Mouse (Mus musculus) limb, embryonic 11.5 days (tissue): Measurements from ENCODE around the gene Gm48551. TPM values are rescaled to one million over a fixed set of nuclear protein-coding genes. Genes with fewer than 3 reads are reported as not detected.
A peak's percentile ranks its signal among the peaks of the same experiment; 100 is the strongest.

ENCODE experiments used
- ATAC-seq: fragments of 200-750 bp; cut with Nextera tagmentation; 2 replicates; pipeline ENCODE4 v1.8.0; 2017; ENCODE audit warnings: low read depth; ENCODE audit not compliant: insufficient number of reproducible peaks, low FRiP score, low TSS enrichment
- DNase-seq: peaks from one replicate; pipeline ENCODE4 v3.0.0-alpha.2; 2015; ENCODE audit warnings: low spot score
- H3K27ac ChIP-seq: fragments of 300-500 bp; sonication (generic); replicated peaks from 2 replicates; pipeline ENCODE4 v1.5.1; 2014; ENCODE audit warnings: low read depth, mild to moderate bottlenecking, low read length
- H3K27me3 ChIP-seq: fragments of 300-500 bp; sonication (generic); 2 replicates; pipeline ENCODE4 v1.6.1; 2014; ENCODE audit warnings: mild to moderate bottlenecking, low read length, mixed read lengths; ENCODE audit not compliant: control insufficient read depth, insufficient read depth
- H3K36me3 ChIP-seq: fragments of 300-500 bp; sonication (generic); 2 replicates; pipeline ENCODE4 v1.6.1; 2014; ENCODE audit warnings: mild to moderate bottlenecking, low read length, moderate library complexity, mixed read lengths; ENCODE audit not compliant: control insufficient read depth, insufficient read depth
- H3K4me1 ChIP-seq: fragments of 300-500 bp; sonication (generic); 2 replicates; pipeline ENCODE4 v1.6.1; 2014; ENCODE audit warnings: low read length, mixed read lengths; ENCODE audit not compliant: control insufficient read depth, insufficient read depth
- H3K4me2 ChIP-seq: fragments of 300-500 bp; sonication (generic); 2 replicates; pipeline ENCODE4 v1.6.1; 2014; ENCODE audit warnings: low read depth, mild to moderate bottlenecking, moderate library complexity; ENCODE audit not compliant: severe bottlenecking
- H3K4me3 ChIP-seq: fragments of 300-500 bp; sonication (generic); 2 replicates; pipeline ENCODE4 v1.5.1; 2014; ENCODE audit warnings: low read depth, low read length
- H3K9ac ChIP-seq: fragments of 300-500 bp; sonication (generic); 2 replicates; pipeline ENCODE4 v1.6.1; 2014; ENCODE audit warnings: mild to moderate bottlenecking, low read length
- H3K9me3 ChIP-seq: fragments of 300-500 bp; sonication (generic); 2 replicates; pipeline ENCODE4 v1.6.1; 2016; ENCODE audit warnings: low read length; ENCODE audit not compliant: control insufficient read depth
- WGBS: fragments of 180-500 bp; shearing (Covaris S2); extraction: QIAGEN DNeasy Blood & Tissue Kit; methylation state at CpG from one replicate; pipeline ENCODE4 v1.1.7; 2014; 5-methylcytosine and 5-hydroxymethylcytosine counted together
- polyA plus RNA-seq: library from polyadenylated mRNA; unstranded; fragments of >200 nt; fragmentation: Nextera tagmentation; extraction: Ambion mirVana; gene quantifications from 2 replicates; pipeline ENCODE4 v1.2.1, GENCODE M21; 2014

Gene Gm48551
- polyA plus RNA-seq, 1 experiment from 2014 or later = 2.1 TPM

GRCm38 (mm10) chr10:81375322-81375721 is 8.9 kb upstream of the Gm48551 start:
- H3K9me3 ChIP-seq = no peaks in the 10 kb centered on the region
- no peak for ATAC-seq
- 0 out of 2 replicates have a peak overlapping the region, but pooled peaks have one; percentile 2 for H3K4me2 ChIP-seq
- no peak for DNase-seq
- H3K4me1 ChIP-seq = peaks cover 13% of the 10 kb centered on the region
- no peak overlapping the region for H3K9ac ChIP-seq
- peaks cover 13% of the 10 kb centered on the region; the same call in 1 of the 2 replicates for H3K36me3 ChIP-seq
- no peak overlapping the region for H3K4me3 ChIP-seq
- WGBS = 95% methylated on average over 10 of the region's 10 CpGs
- no peak overlapping the region for H3K27ac ChIP-seq
- H3K27me3 ChIP-seq = no peaks in the 10 kb centered on the region

- Histone ChIP-seq H3K27me3 (no peaks in the 10 kb centered on the region), H3K4me2 (peak overlapping the region; percentile 82), H3K4me1 (peaks cover 13% of the 10 kb centered on the region), H3K4me3 (peak overlapping the region; percentile 65), H3K9ac (peak overlapping the region; percentile 75), H3K27ac (0 out of 2 replicates have a peak overlapping the region, but pooled peaks have one; percentile 30), H3K9me3 (no peaks in the 10 kb centered on the region), H3K36me3 (0 out of 2 replicates have a peak, but pooled peaks cover 5% of the 10 kb centered on the region)
- WGBS = 36% methylated on average over 6 of the region's 6 CpGs
- ATAC-seq (no peak), DNase-seq (no peak)
These were observed 7.5 kb upstream of the Gm48551 start for GRCm38 (mm10) chr10:81376561-81377361.

GRCm38 (mm10) chr10:81377362-81377664 is 7.0 kb upstream of the Gm48551 start:
- Histone ChIP-seq H3K9ac (peak overlapping the region; percentile 75), H3K27ac (peak overlapping the region; percentile 30; the same call in 1 of the 2 replicates), H3K9me3 (no peaks in the 10 kb centered on the region), H3K4me1 (peaks cover 13% of the 10 kb centered on the region), H3K27me3 (no peaks in the 10 kb centered on the region), H3K4me2 (peak overlapping the region; percentile 82), H3K4me3 (peak overlapping the region; percentile 65), H3K36me3 (0 out of 2 replicates have a peak, but pooled peaks cover 5% of the 10 kb centered on the region)
- DNase-seq = no peak
- ATAC-seq = no peak
- WGBS = 80% methylated on average over 2 of the region's 2 CpGs

- Histone ChIP-seq H3K9ac (peak within 1 kb of the TSS; percentile 75), H3K4me1 (peaks cover 13% of the 10 kb centered on the region), H3K27ac (peak within 1 kb of the TSS; percentile 37; the same call in 1 of the 2 replicates), H3K4me3 (peak within 1 kb of the TSS; percentile 65), H3K9me3 (no peaks in the 10 kb centered on the region), H3K27me3 (no peaks in the 10 kb centered on the region), H3K4me2 (peak within 1 kb of the TSS; percentile 82), H3K36me3 (0 out of 2 replicates have a peak, but pooled peaks cover 5% of the 10 kb centered on the region)
- WGBS = 1% methylated on average over 36 of the region's 59 CpGs
- DNase-seq = no peak
- peak; percentile 62 for ATAC-seq
These were observed 6.3 kb upstream of the Gm48551 start, which contains the start of gene Fzr1 for GRCm38 (mm10) chr10:81377793-81378552. Gene Fzr1, minus strand, starts transcription at chr10:81378516.

GRCm38 (mm10) chr10:81378553-81379182 is 5.6 kb upstream of the Gm48551 start:
- Histone ChIP-seq H3K4me1 (peaks cover 13% of the 10 kb centered on the region), H3K27ac (peak overlapping the region; percentile 37; the same call in 1 of the 2 replicates), H3K36me3 (0 out of 2 replicates have a peak, but pooled peaks cover 4% of the 10 kb centered on the region), H3K9ac (peak overlapping the region; percentile 58), H3K4me3 (peak overlapping the region; percentile 65), H3K9me3 (no peaks in the 10 kb centered on the region), H3K27me3 (no peaks in the 10 kb centered on the region), H3K4me2 (peak overlapping the region; percentile 82)
- DNase-seq (peak; percentile 100), ATAC-seq (peak; percentile 97)
- WGBS = under 1% methylated on average over 46 of the region's 46 CpGs

- Histone ChIP-seq H3K4me2 (peak overlapping the region; percentile 49), H3K9ac (peak overlapping the region; percentile 58), H3K27me3 (no peaks in the 10 kb centered on the region), H3K4me3 (peak overlapping the region; percentile 65), H3K36me3 (0 out of 2 replicates have a peak, but pooled peaks cover 3% of the 10 kb centered on the region), H3K4me1 (peaks cover 13% of the 10 kb centered on the region), H3K9me3 (no peaks in the 10 kb centered on the region), H3K27ac (peak overlapping the region; percentile 37; the same call in 1 of the 2 replicates)
- DNase-seq (no peak), ATAC-seq (no peak)
- 60% methylated on average over 3 of the region's 3 CpGs for WGBS
These were observed 5.1 kb upstream of the Gm48551 start for GRCm38 (mm10) chr10:81379183-81379553.

GRCm38 (mm10) chr10:81379809-81380378 is 4.4 kb upstream of the Gm48551 start:
- ATAC-seq (no peak), DNase-seq (no peak)
- H3K4me3 ChIP-seq = no peak overlapping the region
- H3K27me3 ChIP-seq = no peaks in the 10 kb centered on the region
- H3K27ac ChIP-seq = no peak overlapping the region
- 92% methylated on average over 6 of the region's 6 CpGs for WGBS
- no peak overlapping the region for H3K9ac ChIP-seq
- H3K4me2 ChIP-seq = no peak overlapping the region
- H3K36me3 ChIP-seq = 0 out of 2 replicates have a peak, but pooled peaks cover 3% of the 10 kb centered on the region
- H3K9me3 ChIP-seq = no peaks in the 10 kb centered on the region
- peaks cover 13% of the 10 kb centered on the region for H3K4me1 ChIP-seq
